24 mouse cellular contexts compared by ENCODE assay signal in genomic region chr3:109522115-109522514, GRCm38 (mm10).
"Had no signal": no experiment of that assay in that cellular context is flagged by ENCODE, and none has a peak within 500 bp of the region (broad histone marks: within the 10 kb centered on the region; RNA-seq: fewer than 3 reads in every experiment).

No protein-coding gene starts in this region.

- H3K4me1 ChIP-seq: hindbrain, embryonic 15.5 days; kidney, embryonic 15.5 days; limb, embryonic 13.5 days; limb, embryonic 15.5 days; liver, embryonic 12.5 days had no signal

- H3K9ac ChIP-seq: forebrain, postnatal 0 days; hindbrain, embryonic 13.5 days; hindbrain, embryonic 15.5 days; kidney, embryonic 15.5 days; limb, embryonic 13.5 days; limb, embryonic 15.5 days; liver, embryonic 12.5 days; liver, embryonic 14.5 days had no signal

- H3K9me3 ChIP-seq: hindbrain, embryonic 13.5 days; hindbrain, embryonic 15.5 days; kidney, embryonic 15.5 days; limb, embryonic 13.5 days; limb, embryonic 15.5 days; liver, embryonic 12.5 days had no signal

- H3K4me3 ChIP-seq: heart, adult 2 months; hindbrain, embryonic 13.5 days; hindbrain, embryonic 15.5 days; kidney, embryonic 15.5 days; limb, embryonic 13.5 days; limb, embryonic 15.5 days; liver, embryonic 12.5 days had no signal

- H3K36me3 ChIP-seq: hindbrain, embryonic 15.5 days; kidney, embryonic 15.5 days; limb, embryonic 13.5 days; limb, embryonic 15.5 days; liver, embryonic 12.5 days had no signal

- DNase-seq: forebrain, postnatal 0 days; gastrocnemius, postnatal 14 days; gastrocnemius, postnatal 36 days; heart, adult 2 months; heart, postnatal 14 days; kidney, adult 11 months; kidney, adult 2 months; kidney, adult 9 months; kidney, postnatal 14 days; kidney, postnatal 36 days; layer of hippocampus, adult 9-11 months; layer of hippocampus, postnatal 36 days; left cerebral cortex, postnatal 4 days; lung, adult 18-20 months had no signal

- H3K27ac ChIP-seq: heart, adult 2 months; hindbrain, embryonic 13.5 days; hindbrain, embryonic 15.5 days; hindbrain, postnatal 0 days; kidney, embryonic 15.5 days; kidney, postnatal 0 days; limb, embryonic 13.5 days; limb, embryonic 15.5 days; liver, embryonic 12.5 days; liver, embryonic 14.5 days had no signal

- ATAC-seq: forebrain, postnatal 0 days; hindbrain, postnatal 0 days; intestine, embryonic 16.5 days; liver, embryonic 12.5 days had no signal

- H3K4me2 ChIP-seq: hindbrain, embryonic 13.5 days; hindbrain, embryonic 15.5 days; kidney, embryonic 15.5 days; limb, embryonic 13.5 days; limb, embryonic 15.5 days; liver, embryonic 12.5 days had no signal

- H3K27me3 ChIP-seq: hindbrain, embryonic 13.5 days; hindbrain, embryonic 15.5 days; kidney, embryonic 15.5 days; limb, embryonic 13.5 days; limb, embryonic 15.5 days; liver, embryonic 12.5 days had no signal
